Mouse (Mus musculus) heart, postnatal 10 days (tissue): ENCODE data around the gene Rad21l. TPM values are rescaled to one million over a fixed set of nuclear protein-coding genes. Genes with fewer than 3 reads are reported as not detected.
A peak's percentile ranks its signal among the peaks of the same experiment; 100 is the strongest.
"Not testable (repeated sequence)": the region's sequence is repeated elsewhere in the genome, so short reads cannot be mapped to it uniquely, and the experiment has no call there.

ENCODE experiments used
- DNase-seq, 2 experiments: peaks; one replicate each; pipeline ENCODE4 v3.0.0; 2021
- intact Hi-C: fragments of 180-260 bp; cut with DNase I; formaldehyde crosslinking; loops from one replicate; pipeline ENCODE4 v1.15.1; 2025
- total RNA-seq, 2 experiments: library from RNA; stranded (reverse); gene quantifications; 2 replicates each; pipeline ENCODE4 v1.2.3; 2021

The Rad21l gene
- total RNA-seq, 2 experiments from 2014 or later = not detected

DNA sequence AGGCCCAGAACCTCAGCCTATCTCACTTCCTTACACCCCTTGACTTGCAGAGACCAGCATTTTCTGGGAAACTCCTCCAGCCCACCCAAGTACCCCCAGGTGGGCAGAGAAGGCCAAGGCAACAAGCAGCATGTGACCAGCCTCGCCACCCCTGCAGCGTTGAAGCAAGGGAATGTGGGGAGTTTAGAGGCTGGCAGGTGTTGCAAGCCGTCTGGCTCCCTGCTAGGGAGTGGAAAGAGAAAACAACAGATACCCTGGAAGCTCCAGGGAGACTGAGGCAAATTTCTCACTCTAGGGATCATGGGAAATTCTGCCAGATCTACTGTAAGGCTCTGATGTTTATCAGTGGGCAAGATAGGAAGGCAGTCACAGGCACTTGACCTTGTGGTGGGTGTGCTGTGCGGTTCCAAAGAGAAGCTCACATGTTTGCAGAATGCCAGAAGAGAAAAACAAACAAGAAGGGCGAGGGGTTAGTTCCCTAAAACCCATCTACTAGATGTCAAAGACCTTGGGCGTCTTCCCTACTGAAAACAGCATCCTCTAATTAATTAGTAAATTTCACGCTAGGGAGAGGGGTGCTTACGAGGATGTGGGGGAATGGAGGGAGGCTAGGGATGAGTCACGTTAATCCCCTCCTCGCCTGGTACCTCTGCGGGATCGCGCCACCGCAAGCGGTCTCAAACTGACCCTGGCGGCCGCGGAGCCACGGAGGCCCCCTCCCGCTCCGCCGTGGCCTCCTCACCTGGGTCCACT lies 36.8 kb downstream of the Rad21l start:
- intact Hi-C loops = loop anchor here (5.0 kb wide), 1 partner anchor 54 kb away; no protein-coding TSS in a partner anchor
- no peak for DNase-seq

DNA sequence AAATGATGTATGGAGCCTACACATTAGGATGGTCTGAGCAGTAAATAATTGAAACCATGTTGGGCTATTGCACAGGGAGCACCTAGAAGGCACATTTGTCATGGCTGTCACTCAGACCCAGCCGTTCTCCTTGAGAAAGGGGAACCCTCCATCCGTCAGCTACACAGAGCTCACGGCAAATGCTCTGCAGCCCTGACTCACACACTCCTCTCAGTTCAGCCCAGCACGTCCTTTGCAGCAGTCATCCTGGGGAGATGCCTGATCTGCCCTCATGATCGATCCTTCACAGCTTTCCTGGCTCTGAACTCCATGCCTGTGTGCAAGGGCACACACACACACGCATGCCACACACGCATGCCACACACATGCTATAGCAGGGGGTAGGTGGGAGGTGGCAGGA lies 39.0 kb downstream of the Rad21l start:
- intact Hi-C loops = no loop called here
- DNase-seq = no peak

DNA sequence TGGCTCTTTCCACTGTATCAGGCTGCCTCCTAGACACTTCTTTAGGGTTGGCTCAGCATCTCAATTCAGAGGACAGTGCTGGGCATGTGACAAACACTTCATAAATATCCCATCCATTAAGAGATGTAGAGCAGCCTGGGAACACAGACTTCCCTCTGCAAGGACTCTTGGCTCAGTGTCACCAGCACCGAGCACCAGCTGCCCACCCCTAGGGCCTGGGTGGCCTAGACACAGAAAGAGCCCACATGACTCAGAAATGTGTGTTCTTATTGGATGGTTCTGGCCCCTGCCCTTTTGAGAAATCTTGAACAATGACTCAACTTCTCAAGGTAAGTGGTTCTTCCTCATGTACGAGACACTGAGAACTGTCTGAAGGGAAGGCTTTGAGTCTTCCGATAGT lies 40.3 kb downstream of the Rad21l start:
- intact Hi-C loops = no loop called here
- no peak for DNase-seq

DNA sequence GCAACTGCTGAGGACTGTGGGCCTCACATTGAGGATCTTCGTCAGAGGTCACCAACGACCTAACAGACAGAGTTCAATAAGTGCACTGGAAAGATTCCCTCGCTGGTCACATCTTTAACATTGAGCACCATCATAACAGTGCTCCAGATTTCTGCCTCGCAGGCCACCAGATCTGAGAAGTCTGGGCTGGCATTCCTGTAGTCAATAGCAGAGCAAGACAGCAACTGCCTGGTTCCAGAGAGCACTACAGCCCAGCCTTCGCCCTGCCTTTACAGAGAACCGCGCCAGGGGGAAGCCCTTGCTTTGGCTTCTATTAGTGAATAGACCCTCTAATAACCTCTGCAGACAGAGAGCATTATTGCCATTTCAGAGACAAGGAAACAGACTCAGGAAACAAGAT lies 42.0 kb downstream of the Rad21l start:
- intact Hi-C loops = no loop called here
- no peak for DNase-seq

DNA sequence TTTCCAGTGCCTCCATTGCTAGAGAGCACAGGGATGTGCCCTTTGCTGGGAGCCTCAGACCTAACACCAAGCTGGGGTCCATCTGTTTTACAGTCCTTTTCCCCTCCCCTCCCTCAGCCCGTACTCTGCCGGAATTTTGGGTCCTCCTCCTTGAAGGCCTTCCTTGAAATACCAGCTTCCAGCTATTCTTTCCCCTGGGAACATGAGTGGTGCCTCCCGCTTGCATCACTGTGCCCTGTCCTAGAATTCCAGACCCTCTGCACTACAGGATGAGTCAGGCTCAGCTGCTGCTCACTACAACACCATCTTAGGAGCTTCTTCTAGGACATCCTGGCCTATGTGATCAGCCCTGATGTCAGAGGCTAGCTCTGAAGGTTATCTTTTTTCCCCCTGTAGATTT lies 44.6 kb downstream of the Rad21l start:
- intact Hi-C loops = no loop called here
- no peak for DNase-seq

DNA sequence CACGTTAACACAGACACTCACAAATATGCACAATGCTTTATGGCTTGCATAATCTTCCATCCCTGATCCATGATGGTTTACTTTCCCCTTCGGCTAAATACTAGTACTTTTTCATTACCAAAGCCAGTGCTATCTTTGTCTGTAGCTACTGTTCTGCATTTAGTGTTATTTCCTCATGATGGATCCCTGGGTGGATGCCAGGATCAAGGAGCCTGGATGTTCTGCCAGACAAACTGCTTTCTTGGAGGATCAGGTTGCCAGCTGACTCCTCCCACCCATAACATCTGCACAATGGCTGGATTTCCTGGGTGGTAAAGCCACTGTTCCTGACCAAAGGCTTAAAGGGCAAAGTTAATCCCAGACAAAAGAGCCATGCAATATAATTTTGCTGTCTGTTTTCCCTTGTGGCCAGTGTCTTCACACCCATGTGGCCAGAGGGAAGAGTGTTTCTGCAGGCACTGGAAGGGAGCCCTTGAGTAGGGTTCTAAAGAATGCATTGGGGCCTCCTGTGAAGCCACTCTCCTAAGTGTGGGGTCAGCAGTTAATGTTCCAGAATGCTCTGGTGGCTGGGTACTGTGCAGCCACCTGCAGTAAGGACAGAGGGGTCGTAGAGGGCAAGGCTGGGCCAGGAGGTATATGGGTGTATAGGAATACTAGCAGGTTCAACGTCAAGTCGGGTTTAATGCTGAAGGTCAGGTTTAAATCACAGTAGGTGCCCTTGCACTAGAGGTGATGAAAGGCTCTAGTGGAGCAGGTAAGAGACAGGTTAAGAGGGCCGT lies 51.6 kb downstream of the Rad21l start:
- DNase-seq = no peak

DNA sequence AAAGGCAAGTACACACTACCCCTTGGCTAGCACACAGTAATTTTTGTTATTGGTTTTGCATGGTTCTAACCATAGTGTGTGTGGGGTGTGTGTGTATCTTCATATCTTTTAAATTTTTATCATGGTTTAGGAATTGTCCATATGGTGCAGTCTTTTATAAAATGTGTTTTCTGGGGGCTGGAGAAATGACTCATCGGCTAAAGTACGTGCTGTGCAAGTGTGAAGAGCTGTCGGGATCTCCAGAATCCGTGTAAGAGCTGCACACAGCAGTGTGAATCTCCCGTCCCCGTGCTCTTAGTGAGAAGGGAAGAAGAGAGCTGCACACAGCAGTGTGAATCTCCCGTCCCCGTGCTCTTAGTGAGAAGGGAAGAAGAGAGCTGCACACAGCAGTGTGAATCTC lies 52.6 kb downstream of the Rad21l start:
- DNase-seq, intact Hi-C loops: not testable (repeated sequence)

More for the DNA sequence above, 51.6 kb downstream of the Rad21l start:
- intact Hi-C loops = no loop called here

DNA sequence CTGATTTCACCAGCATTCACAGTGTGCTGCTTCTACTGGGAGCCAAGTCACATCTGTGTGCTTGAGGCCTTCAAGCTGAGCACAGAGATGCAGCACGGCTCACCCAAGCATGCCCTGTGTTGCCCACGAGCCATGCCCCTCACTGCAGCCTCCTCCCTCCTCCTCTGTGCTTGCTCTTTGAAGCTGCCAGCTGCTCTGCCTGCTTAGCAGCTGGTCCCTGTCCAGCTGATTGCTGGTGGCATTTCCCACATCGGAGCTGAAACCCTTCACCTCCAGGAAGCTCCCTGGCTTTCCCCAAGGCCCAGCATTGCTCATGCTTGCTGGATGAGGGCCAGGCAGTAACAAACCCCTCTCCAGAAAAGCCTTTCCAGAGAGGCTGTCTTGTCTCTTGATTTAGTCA lies 58.4 kb downstream of the Rad21l start:
- peak; percentile 10 to 14 for DNase-seq
- intact Hi-C loops = no loop called here

DNA sequence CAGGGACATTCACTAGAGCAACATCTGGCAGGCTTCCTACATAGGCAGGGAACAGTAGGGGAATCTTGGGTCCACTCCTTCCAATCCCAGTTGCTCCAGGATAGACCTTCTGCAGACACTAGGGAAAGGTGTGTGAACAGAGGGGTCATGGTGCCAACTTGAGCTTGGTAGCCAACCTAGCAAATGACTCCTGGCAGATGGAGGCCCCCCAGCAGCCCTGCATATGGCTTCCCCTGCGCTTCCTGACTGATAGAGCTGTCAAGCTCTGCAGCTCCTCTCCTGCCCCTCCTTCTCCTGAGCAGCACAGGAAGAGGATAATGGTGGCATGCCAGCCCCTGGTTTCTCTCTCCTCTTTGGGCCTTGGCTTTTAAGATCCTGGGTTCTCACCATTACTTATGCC lies 59.9 kb downstream of the Rad21l start:
- intact Hi-C loops = no loop called here
- DNase-seq = no peak

DNA sequence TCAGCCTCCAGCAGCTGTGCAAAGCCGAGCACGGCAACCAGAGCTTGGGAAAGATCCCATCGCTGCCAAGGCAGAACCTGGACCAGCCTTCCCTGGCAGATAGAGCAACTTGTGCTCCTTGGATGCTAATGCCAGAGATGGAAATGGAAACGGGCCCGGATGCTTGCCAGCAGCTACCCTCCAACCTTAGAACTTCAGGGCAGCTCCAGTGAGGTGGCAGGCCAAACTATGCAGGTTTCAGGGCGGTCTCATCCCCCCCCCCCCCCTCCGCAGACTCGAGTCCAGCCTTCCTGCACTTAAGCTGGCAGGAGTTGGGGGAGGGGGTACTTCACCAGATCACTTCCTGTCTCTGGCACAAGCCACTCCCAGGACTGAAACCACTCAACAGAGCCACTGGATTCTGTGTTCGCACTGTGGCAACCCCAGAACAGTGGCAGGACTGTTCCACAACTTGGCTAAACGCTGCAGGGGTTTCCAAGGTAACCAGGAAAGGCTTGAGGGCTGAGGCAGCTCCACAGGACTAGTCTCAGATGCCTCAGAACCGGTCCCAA lies 62.8 kb downstream of the Rad21l start:
- no peak for DNase-seq
- intact Hi-C loops = no loop called here

DNA sequence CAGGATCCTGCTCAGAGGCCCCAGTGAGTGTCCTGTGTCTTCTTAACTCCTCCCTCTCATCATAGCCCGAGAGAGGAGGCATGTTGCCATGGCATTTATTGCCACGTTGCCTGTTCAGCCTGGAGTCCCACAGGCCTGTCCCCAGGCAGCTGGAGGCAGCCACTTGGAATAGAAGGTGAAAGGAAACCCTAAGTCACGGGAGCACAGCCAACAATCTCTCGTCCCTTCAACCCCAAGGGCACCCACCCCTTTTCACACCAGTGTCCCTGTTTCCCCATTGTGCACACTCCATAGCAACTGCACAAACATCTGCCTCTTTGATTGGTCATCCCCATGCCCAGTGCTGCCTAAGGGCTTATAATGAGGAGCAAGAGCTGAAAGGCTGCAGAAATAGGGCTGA lies 64.7 kb downstream of the Rad21l start:
- intact Hi-C loops = no loop called here
- no peak for DNase-seq

DNA sequence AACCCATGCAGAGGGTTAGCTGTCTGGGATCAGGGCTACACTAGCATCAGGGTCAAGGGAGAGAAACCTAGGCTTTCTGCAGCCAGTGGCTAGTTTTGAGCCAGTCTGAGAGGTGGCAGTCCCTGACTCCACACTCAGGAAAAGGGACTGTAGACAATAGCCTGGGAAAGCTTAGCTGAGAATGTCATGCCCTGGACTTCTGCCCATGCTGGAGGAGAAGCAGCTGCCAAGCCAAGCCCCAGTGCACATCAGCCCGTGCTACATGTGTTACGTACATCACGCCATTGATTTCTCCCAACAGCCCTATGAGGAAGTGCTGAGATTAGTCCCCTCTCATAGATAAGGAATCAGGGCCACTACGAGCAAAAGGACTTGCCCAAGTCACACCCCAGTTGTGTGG lies 66.2 kb downstream of the Rad21l start:
- intact Hi-C loops = no loop called here
- DNase-seq = peak; percentile 47 to 51

DNA sequence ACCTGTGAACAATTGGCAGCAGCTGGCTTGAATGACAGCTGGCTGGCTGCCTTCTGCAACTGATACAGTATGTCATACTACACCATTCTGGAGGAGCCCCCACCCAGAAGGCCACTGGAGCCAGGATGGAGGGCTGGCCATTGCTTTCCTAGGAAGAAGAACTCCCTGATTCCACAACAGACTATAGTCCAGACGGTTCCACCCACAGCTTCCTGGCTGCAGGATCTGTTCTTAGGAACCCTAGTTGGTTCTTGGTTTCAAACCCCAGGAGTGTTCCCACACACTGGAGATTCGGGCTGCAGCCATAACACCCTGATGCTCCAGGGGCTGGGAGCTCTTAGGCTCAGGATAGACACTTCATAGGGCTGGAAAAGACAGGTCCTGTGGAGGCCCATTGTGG lies 70.3 kb downstream of the Rad21l start:
- no peak for DNase-seq
- intact Hi-C loops = no loop called here

Other genes with a start within 250 kb of the Rad21l start
- gene 4921509C19Rik, start 192.4 kb downstream of the Rad21l start, total RNA-seq = not detected
- gene Nsfl1c, start 174.4 kb downstream of the Rad21l start, total RNA-seq = 100 to 1,000 TPM in 1 of 2 experiments, 10 to 100 TPM in 1; 93.3 to 102 TPM
- 100 to 1,000 TPM; 377 to 378 TPM for gene Fkbp1a, start 126.0 kb downstream of the Rad21l start, total RNA-seq
- 1 to 10 TPM; 1.6 to 3.2 TPM for gene Sdcbp2, start 95.9 kb downstream of the Rad21l start, total RNA-seq
- gene Snph, start 35.9 kb downstream of the Rad21l start, total RNA-seq = 1 to 10 TPM; 2.3 to 3.1 TPM
- 1 to 10 TPM; 3.1 to 4.5 TPM for gene Tmem74b, start 33.5 kb upstream of the Rad21l start, total RNA-seq
- gene Psmf1, start 75.7 kb upstream of the Rad21l start, total RNA-seq = 10 to 100 TPM; 31.6 to 33.5 TPM
- not detected for gene Rspo4, start 174.4 kb upstream of the Rad21l start, total RNA-seq
- gene Angpt4, start 242.7 kb upstream of the Rad21l start, total RNA-seq = under 1 TPM; 0.10 to 0.22 TPM